Mouse (Mus musculus): ENCODE data around the gene Rnf114.

GRCm38 (mm10) chr2:167497272-167497671, 4.8 kb downstream of the Rnf114 start:
- TF ChIP-seq CTCF (IDR thresholded peaks at IDR 0.05; ENCODE audit: extremely low read depth, insufficient read depth, low read length) (peak; percentile 34; the same call in 1 of the 2 replicates), POLR2A (IDR thresholded peaks at IDR 0.05; ENCODE audit: extremely low read depth, insufficient read depth, low read length) (no peak)

Data from cortical plate, adult 2 months (tissue).